Mouse (Mus musculus): ENCODE measurements around the gene Olfr424. TPM values are rescaled to one million over a fixed set of nuclear protein-coding genes. Genes with fewer than 3 reads are reported as not detected.

Olfr424 gene
- total RNA-seq (2012; rRNA removed): not detected in 2 replicates
- polyA plus RNA-seq (2012; ENCODE audit: insufficient read depth in 1 of 2, insufficient read length in 2 of 2, low read depth in 1 of 2, low replicate concordance in 2 of 2, missing spikeins in 1 of 2): not detected

- TF ChIP-seq KAT2A (conservative IDR thresholded peaks at IDR 0.05; ENCODE audit: low read depth, low read length) (no peak), RAD21 (IDR thresholded peaks at IDR 0.05; ENCODE audit: low read depth, low read length) (no peak), CHD1 (IDR thresholded peaks at IDR 0.05; ENCODE audit: low read depth, low read length) (no peak), MXI1 (IDR thresholded peaks at IDR 0.05; ENCODE audit: low read depth, low read length) (no peak), MYB (IDR thresholded peaks at IDR 0.05; ENCODE audit: low read depth, low read length) (no peak), HCFC1 (IDR thresholded peaks at IDR 0.05; ENCODE audit: low read depth, low read length) (no peak), USF1 (IDR thresholded peaks at IDR 0.05; ENCODE audit: low read depth, low read length) (no peak), MAX (IDR thresholded peaks at IDR 0.05; ENCODE audit: low read length) (no peak), USF2 (IDR thresholded peaks at IDR 0.05; ENCODE audit: borderline replicate concordance in 1 of 2, insufficient read depth in 1 of 2, low read depth in 1 of 2, low read length in 2 of 2) (no peak), ZKSCAN1 (IDR thresholded peaks at IDR 0.05; ENCODE audit: low read depth, low read length) (no peak), SIN3A (IDR thresholded peaks at IDR 0.05; ENCODE audit: low read length) (no peak), MYC (IDR thresholded peaks at IDR 0.05; ENCODE audit: low read depth, low read length) (no peak), ETS1 (IDR thresholded peaks at IDR 0.05; ENCODE audit: low read depth, low read length) (no peak), MAZ (IDR thresholded peaks at IDR 0.05; ENCODE audit: low read depth, low read length) (no peak), GABPA (IDR thresholded peaks at IDR 0.05; ENCODE audit: low read depth, low read length) (no peak), TCF12 (IDR thresholded peaks at IDR 0.05; ENCODE audit: low read depth, low read length) (no peak), ZNF384 (IDR thresholded peaks at IDR 0.05; ENCODE audit: low read depth, low read length) (no peak), ELF1 (IDR thresholded peaks at IDR 0.05; ENCODE audit: low read depth, low read length) (no peak), TBP (IDR thresholded peaks at IDR 0.05; ENCODE audit: low read depth, low read length) (no peak)
- Histone ChIP-seq H3K36me3 (ENCODE audit: control insufficient read depth in 1 of 2, insufficient read depth in 2 of 2, low read length in 2 of 2) (no peaks in the 10 kb centered on the region), H3K9me3 (replicated peaks; ENCODE audit: insufficient read depth, low read length) (no peaks in the 10 kb centered on the region), H3K27me3 (ENCODE audit: control insufficient read depth in 1 of 2, insufficient read depth in 2 of 2, low read length in 2 of 2) (no peaks in the 10 kb centered on the region), H3K9ac (ENCODE audit: control insufficient read depth, low read depth, low read length, poor library complexity, severe bottlenecking) (no peak within 1 kb of the TSS), H3K27ac (ENCODE audit: control insufficient read depth, low read depth, low read length) (no peak within 1 kb of the TSS), H3K79me2 (ENCODE audit: control insufficient read depth, insufficient read depth, low read length, poor library complexity) (no peaks in the 10 kb centered on the region), H3K4me3 (ENCODE audit: control insufficient read depth in 1 of 2, insufficient read depth in 1 of 2, low read depth in 2 of 2, low read length in 2 of 2) (no peak within 1 kb of the TSS), H3K4me1 (ENCODE audit: control insufficient read depth in 1 of 2, insufficient read depth in 2 of 2, low read length in 2 of 2) (no peaks in the 10 kb centered on the region)
- no peak for DNase-seq (ENCODE audit: low read depth, low spot score)
Observed at GRCm38 (mm10) chr1:174131217-174131616, at the start of gene Olfr424. Olfr424 (plus strand) TSS chr1:174131517.

GRCm38 (mm10) chr1:174084031-174084430, 47.3 kb upstream of the Olfr424 start, which contains the start of gene Olfr429:
Olfr429 (plus strand) TSS chr1:174084331.
- H3K9me3 ChIP-seq (replicated peaks; ENCODE audit: insufficient read depth, low read length): no peaks in the 10 kb centered on the region
- no peak within 1 kb of the TSS for H3K4me3 ChIP-seq (ENCODE audit: control insufficient read depth in 1 of 2, insufficient read depth in 1 of 2, low read depth in 2 of 2, low read length in 2 of 2)
- H3K27me3 ChIP-seq (ENCODE audit: control insufficient read depth in 1 of 2, insufficient read depth in 2 of 2, low read length in 2 of 2): no peaks in the 10 kb centered on the region
- H3K27ac ChIP-seq (ENCODE audit: control insufficient read depth, low read depth, low read length): no peak within 1 kb of the TSS
- H3K9ac ChIP-seq (ENCODE audit: control insufficient read depth, low read depth, low read length, poor library complexity, severe bottlenecking): no peak within 1 kb of the TSS
- DNase-seq (ENCODE audit: low read depth, low spot score): no peak
- TF ChIP-seq POLR2A (IDR thresholded peaks at IDR 0.05; ENCODE audit: control insufficient read depth in 1 of 2, insufficient read depth in 1 of 2, low read depth in 1 of 2, low read length in 2 of 2, poor library complexity in 1 of 2) (no peak), JUND (IDR thresholded peaks at IDR 0.05; ENCODE audit: low read depth, low read length) (no peak)
- H3K79me2 ChIP-seq (ENCODE audit: control insufficient read depth, insufficient read depth, low read length, poor library complexity): no peaks in the 10 kb centered on the region
- H3K36me3 ChIP-seq (ENCODE audit: control insufficient read depth in 1 of 2, insufficient read depth in 2 of 2, low read length in 2 of 2): no peaks in the 10 kb centered on the region
- H3K4me1 ChIP-seq (ENCODE audit: control insufficient read depth in 1 of 2, insufficient read depth in 2 of 2, low read length in 2 of 2): no peaks in the 10 kb centered on the region
